Mouse (Mus musculus) CH12.LX (cell line): ENCODE measurements at regions not wholly inside any gene's neighbourhood (a gene's known extent, or its start where the extent isn't known, plus 50 kb on each side); places are given as distances from the start of the nearest gene placed in this dataset.

ENCODE experiments used
- PAX5 ChIP-seq: IDR thresholded peaks from 2 replicates; pipeline ENCODE4 v1.6.1; 2012; ENCODE audit warnings: low read length, inconsistent platforms, mixed read lengths
- POLR2A ChIP-seq: IDR thresholded peaks from 2 replicates; pipeline ENCODE4 v1.6.1; 2011; ENCODE audit warnings: low read depth, mild to moderate bottlenecking, improper control_type of control experiment, low read length

- no peak for TF ChIP-seq POLR2A
- TF ChIP-seq PAX5, result no peak
Measured at GRCm38 (mm10) chr5:120322732-120323316, 108.7 kb upstream of the Lhx5 start.
